Mouse (Mus musculus): Measurements from ENCODE around the gene Coro6.

The Coro6 gene

GRCm38 (mm10) chr11:77465111-77465510 lies 2.9 kb downstream of the Coro6 start:
- DNase-seq = no peak

DNA sequence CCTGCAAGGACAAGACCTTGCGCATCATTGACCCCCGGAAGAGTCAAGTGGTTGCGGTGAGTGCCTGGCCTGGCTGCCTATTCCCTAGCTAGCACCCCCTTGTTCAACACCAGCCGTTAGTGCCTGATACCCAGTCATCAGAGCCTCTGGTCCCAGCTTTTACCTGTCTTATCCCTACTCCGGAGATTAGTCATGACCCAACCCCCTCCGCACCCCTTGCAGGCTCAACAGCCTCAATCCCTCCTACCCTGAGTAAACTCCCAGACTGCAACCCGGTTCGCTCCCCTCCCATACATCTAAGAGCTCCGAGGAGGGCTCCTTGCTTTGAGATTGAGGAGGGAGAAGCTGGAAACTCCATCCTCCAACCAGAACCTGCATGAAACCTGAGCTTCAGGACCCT lies 4.3 kb downstream of the Coro6 start:
- DNase-seq = no peak

- peak; percentile 75 to 82 for DNase-seq
Observed at GRCm38 (mm10) chr11:77467157-77467556, 4.9 kb downstream of the Coro6 start.

- peak; percentile 60 to 81 for DNase-seq
Observed at GRCm38 (mm10) chr11:77467784-77468183, 5.6 kb downstream of the Coro6 start.

- no peak for DNase-seq
Observed at GRCm38 (mm10) chr11:77468397-77468796, 6.2 kb downstream of the Coro6 start.

GRCm38 (mm10) chr11:77471407-77471806 lies 9.2 kb downstream of the Coro6 start:
- no peak for DNase-seq

DNA sequence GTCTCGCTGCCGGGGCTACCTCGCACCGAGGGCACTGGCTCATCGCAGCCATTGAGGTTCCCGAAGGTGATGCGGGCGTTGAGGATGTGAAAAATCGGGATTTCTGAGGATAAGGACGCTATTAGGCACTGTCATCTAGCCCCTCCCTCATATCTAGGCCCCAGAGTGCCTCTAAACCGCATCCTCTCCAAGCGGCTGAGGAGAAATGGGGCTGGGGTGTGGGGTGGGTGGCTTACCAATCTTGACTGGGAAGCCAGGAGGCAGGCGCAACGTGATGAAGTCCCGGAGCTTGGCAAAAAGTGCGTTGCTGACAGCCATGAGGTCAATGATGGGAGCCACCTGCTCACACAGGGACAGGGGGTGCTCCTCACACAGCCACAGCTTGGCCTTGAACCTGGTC lies 10.6 kb downstream of the Coro6 start:
- DNase-seq = no peak

DNA sequence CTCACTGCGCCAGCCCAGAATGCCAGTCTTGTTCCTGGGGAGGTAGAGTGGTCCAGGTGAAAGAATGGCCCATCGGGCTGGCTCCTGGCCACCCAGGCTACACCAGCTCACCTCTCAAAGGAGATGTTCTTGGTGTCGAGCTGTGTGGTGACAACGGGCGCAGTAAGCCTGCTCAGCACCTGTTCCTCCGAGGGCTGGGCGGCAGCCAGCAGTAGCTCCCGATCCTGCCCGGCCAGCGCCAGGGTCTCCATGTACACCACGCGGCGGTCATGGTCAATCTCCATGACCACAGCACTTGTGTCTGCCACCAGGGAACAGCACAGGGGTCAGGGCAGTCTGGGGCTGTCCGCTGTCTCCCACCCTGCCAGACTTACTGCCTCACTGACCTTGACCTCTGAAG lies 14.0 kb downstream of the Coro6 start:
- no peak for DNase-seq

GRCm38 (mm10) chr11:77476895-77477294 lies 14.7 kb downstream of the Coro6 start:
- DNase-seq = peak; percentile 28 to 48

GRCm38 (mm10) chr11:77483043-77483442 lies 20.8 kb downstream of the Coro6 start:
- no peak for DNase-seq

DNA sequence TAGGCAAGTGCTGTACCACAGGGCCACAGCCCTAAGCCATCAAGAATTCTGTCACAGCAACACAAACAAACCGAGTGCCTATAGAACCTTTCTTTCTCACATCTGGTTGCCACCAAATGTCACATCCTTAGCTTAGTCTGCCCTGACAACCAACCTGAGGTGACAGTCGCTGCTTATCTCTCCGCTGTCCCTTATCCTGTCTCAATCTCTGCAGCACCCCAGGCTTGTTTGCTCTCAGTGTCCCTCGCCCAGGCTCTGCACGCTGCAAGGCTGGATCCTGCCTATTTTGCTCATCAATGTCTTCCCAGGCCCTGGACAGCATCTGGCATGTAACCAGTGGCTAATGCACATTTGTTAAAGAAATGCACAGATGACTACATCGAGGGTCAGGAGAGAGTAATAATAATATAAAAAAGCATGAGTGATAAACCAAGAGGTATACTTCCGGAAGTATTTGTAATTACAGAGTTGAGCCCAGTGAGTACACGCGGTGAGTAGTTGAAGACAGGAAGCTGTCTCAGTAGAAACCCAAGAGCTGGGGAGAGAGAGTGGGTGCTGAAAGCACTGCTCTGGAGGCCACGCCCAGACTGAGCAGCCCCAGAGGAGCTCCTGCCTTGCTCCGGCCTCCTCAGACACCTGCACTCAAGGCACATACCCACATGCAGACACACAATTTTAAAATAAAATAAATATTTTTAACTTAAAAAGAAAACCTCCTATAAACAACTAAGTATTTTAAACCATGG lies 21.5 kb downstream of the Coro6 start:
- DNase-seq = no peak

DNA sequence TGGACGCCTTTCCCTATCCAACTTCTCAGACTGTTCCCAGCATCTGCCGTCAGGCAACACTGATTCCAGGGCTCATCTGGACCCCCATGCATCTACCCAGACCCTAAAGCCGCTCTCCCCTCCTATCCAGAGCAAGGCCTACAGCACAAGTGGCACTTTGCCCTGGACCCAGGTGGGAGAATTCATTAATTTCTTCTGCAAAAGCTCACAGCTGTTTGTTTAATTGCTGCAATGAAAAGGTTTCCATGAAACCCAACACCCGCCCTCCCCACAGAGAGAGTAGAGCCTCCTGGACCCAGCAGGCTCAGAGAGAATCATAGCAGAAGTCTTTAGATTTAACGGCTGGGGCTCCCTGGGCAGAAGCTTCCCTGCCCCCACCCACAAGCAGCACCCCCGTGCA lies 23.0 kb downstream of the Coro6 start:
- no peak for DNase-seq

- no peak for DNase-seq
Observed at GRCm38 (mm10) chr11:77486798-77487197, 24.6 kb downstream of the Coro6 start.

- DNase-seq = no peak
Observed at GRCm38 (mm10) chr11:77488771-77489581, 26.8 kb downstream of the Coro6 start.

DNA sequence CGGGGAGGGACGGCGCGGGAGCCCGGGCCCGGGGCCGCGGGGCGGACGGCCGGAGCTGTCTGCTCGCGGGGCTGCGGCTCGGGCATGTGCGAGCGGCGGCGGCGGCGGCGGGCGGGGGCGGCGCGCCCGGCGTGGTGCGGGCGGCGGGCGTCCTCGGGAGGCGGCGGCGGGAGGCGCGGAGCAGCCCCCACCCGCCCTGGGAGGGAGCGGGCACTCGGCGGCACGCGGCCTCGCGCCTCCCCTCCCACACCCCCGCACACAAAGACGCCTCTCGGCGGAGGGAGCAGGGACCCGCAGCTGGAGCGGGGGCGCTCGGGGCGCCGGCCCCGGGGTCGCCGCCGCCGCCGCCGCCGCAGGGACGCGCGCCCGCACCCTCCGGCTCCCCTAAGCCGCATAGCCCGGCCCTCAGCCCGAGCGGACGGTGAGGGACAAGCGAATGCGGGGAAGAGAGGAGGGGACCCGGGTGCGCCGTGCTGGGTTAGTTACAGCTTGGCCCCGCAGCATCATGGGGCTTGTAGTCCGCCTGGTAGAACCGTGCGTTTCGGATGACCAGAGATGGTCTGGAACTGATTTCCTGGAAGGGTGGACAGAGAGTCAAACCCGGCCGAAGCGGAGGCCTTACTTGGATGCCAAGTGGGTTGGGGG lies 27.5 kb downstream of the Coro6 start, which contains the start of gene Ankrd13b:
Gene Ankrd13b (minus strand): TSS at position 88 of the 645 bp plus-strand sequence.
- peak in 1 of 2 experiments; percentile 67 for DNase-seq

- no peak for DNase-seq
Observed at GRCm38 (mm10) chr11:77490451-77490850, 28.2 kb downstream of the Coro6 start.

DNA sequence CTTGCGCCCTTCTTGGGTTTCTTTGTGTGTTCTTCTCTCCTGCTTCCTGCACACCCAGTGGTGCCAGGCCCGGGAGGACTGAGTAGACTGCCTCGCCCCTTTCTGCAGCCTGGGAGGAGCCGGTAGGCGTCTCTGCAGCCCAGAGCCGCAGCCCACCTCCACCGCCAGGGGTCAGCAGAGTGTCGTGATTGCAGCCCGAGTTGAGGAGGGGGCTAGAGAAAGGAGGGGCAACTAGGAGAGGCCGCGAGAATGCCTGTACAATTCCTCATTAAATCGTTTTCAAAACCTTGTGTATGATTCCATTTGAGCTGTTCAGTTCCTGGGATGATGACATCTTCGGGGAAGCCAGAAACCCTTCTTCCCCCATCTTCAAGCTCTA lies 28.9 kb downstream of the Coro6 start:
- DNase-seq = peak; percentile 80 to 88

DNA sequence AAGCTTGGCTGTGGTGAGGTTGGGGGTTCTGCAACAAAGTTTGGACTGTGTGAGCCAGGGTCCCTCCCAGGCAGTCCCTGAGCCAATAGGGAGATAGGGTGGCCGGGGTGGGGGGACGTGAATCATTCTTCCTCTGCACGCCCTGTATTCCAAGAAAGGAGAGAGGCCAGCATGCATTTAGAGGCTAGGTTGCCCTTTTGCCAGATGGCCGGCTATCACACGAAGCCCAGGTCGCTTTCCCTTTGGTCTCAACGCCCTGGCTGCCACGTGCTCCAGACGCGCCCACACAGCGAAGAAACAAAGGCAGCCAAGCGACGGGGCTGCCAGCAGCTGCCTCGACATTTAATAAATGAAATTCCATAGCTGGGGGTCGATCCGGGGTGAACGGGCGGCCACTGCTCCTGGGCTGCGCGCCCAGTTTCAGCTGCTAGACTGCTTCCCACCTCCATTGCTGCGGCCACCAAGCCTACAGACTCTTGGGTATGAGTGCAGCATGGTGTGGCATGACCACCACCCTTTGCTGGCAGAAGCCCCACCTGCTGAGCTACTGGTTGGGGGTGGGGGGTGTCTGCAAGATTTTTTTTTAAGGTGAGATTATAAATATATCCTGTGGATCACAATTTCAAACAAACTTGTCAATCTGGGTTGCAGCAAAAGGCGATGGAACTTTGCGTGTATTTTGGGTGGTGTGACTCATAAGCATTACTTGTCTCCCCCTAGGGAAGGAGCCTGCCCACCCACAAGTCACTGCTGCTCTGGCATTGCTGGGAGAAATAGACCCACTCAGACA lies 29.5 kb downstream of the Coro6 start:
- no peak for DNase-seq

DNA sequence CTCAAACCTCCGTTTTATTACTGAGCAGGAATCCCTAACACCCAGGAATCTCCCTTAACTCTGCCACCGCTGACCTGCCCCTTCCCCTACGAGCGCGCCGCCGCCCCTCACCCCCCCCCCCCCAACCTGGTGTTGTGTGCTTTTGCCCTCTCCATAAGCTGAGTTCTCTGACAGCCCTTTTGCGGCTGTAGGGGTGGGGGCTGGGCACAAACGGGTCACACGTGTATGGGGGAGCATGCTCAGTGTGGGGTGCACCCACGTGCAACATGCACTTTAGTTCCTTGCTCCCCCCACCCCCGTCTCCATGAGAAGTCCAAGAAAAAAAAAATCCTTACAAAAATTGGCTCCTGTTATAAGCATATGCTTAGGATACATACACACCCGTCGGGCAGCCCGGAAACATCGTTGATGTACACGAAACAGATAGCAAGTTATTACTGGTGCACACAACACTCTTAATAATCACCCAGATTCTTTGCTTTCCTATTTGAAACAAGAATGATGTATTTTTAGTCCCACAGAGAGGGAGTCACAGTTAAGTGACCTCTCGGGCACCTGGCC lies 30.2 kb downstream of the Coro6 start:
- DNase-seq = no peak

DNA sequence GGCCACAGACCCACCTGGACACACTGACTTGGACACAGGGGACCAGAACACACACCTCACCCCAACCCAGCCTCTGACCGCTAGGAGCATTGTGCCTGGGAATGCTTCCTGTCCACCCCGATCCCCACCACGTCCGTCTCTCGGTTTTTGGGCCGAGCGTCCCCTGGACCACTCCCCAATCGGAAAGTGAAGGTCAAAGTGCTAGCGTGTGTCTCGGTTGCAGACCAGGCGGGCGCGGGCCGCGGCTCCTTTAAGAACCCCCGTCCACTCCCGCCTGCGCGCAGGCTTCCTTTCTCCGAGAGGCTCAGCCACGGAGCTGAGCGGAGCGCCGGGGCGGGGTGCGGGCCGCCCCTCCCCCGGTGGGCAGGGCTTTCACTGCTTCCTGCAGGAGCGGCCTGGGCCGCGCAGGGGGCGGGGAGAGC lies 30.7 kb downstream of the Coro6 start:
- peak; percentile 94 to 95 for DNase-seq

GRCm38 (mm10) chr11:77493512-77494343 lies 31.5 kb downstream of the Coro6 start, which contains the start of gene Git1:
TSS of gene Git1 (plus strand) at chr11:77493562.
- no peak for DNase-seq

GRCm38 (mm10) chr11:77494344-77494676 lies 32.1 kb downstream of the Coro6 start:
- DNase-seq = no peak

Data from kidney, adult 8-10 months (tissue).